Mouse (Mus musculus) yolk sac, embryonic 10.5 days (tissue): ENCODE data around the gene Gga2.

Experiments used
- DNase-seq: peaks from one replicate; pipeline ENCODE4 v3.0.0-alpha.2; 2017; ENCODE audit warnings: low spot score

Gga2 gene

GRCm38 (mm10) chr7:121936861-121937630 is 84.0 kb downstream of the Gga2 start:
- DNase-seq: no peak
